Mouse (Mus musculus) forebrain, embryonic 15.5 days (tissue): ENCODE results near the gene Tpk1. TPM values are rescaled to one million over a fixed set of nuclear protein-coding genes. Genes with fewer than 3 reads are reported as not detected.

Source experiments
- ATAC-seq: fragments of 200-750 bp; cut with Nextera tagmentation; replicated peaks from 2 replicates; pipeline ENCODE4 v1.8.0; 2017; ENCODE audit warnings: mild to moderate bottlenecking, moderate TSS enrichment, moderate library complexity
- H3K27ac ChIP-seq: fragments of 300-500 bp; sonication (generic); replicated peaks from 2 replicates; pipeline ENCODE4 v1.5.1; 2015; ENCODE audit warnings: mild to moderate bottlenecking, inconsistent platforms
- H3K27me3 ChIP-seq: fragments of 300-500 bp; sonication (generic); 2 replicates; pipeline ENCODE4 v1.6.1; 2015; ENCODE audit warnings: inconsistent platforms
- H3K36me3 ChIP-seq: fragments of 300-500 bp; sonication (generic); 2 replicates; pipeline ENCODE4 v1.6.1; 2015; ENCODE audit warnings: mild to moderate bottlenecking, inconsistent platforms
- H3K4me1 ChIP-seq: fragments of 300-500 bp; sonication (generic); 2 replicates; pipeline ENCODE4 v1.6.1; 2015; ENCODE audit warnings: inconsistent platforms
- H3K4me2 ChIP-seq: fragments of 300-500 bp; sonication (generic); replicated peaks from 2 replicates; pipeline ENCODE4 v1.6.1; 2015; ENCODE audit warnings: mild to moderate bottlenecking, inconsistent platforms
- H3K4me3 ChIP-seq: fragments of 300-500 bp; sonication (generic); 2 replicates; pipeline ENCODE4 v1.5.1; 2015; ENCODE audit warnings: mild to moderate bottlenecking, inconsistent platforms
- H3K9ac ChIP-seq: fragments of 300-500 bp; sonication (generic); replicated peaks from 2 replicates; pipeline ENCODE4 v1.6.1; 2015; ENCODE audit warnings: mild to moderate bottlenecking, inconsistent platforms
- H3K9me3 ChIP-seq: fragments of 300-500 bp; sonication (generic); 2 replicates; pipeline ENCODE4 v1.6.1; 2016; ENCODE audit warnings: inconsistent platforms
- WGBS: fragments of 180-500 bp; shearing (Covaris S2); methylation state at CpG from one replicate; pipeline ENCODE4 v1.1.7; 2015; ENCODE audit warnings: mixed read lengths; 5-methylcytosine and 5-hydroxymethylcytosine counted together
- polyA plus RNA-seq: library from polyadenylated mRNA; unstranded; fragments of >200 nt; fragmentation: Nextera tagmentation; extraction: Ambion mirVana; gene quantifications from 2 replicates; pipeline ENCODE4 v1.2.1, GENCODE M21; 2015

Gene Tpk1
- polyA plus RNA-seq, 1 experiment from 2014 or later: 5.5 TPM

- no peak for ATAC-seq
- Histone ChIP-seq H3K27ac (peak overlapping the region; percentile 97), H3K4me3 (peak overlapping the region; percentile 77), H3K36me3 (no peaks in the 10 kb centered on the region), H3K4me1 (peaks cover 5% of the 10 kb centered on the region; the same call in 1 of the 2 replicates), H3K9ac (peak overlapping the region; percentile 89), H3K4me2 (peak overlapping the region; percentile 52), H3K9me3 (no peaks in the 10 kb centered on the region), H3K27me3 (no peaks in the 10 kb centered on the region)
- 84% methylated on average over 7 of the region's 7 CpGs for WGBS
Measured at GRCm38 (mm10) chr6:43666611-43667400, 728 bp upstream of the Tpk1 start.

DNA sequence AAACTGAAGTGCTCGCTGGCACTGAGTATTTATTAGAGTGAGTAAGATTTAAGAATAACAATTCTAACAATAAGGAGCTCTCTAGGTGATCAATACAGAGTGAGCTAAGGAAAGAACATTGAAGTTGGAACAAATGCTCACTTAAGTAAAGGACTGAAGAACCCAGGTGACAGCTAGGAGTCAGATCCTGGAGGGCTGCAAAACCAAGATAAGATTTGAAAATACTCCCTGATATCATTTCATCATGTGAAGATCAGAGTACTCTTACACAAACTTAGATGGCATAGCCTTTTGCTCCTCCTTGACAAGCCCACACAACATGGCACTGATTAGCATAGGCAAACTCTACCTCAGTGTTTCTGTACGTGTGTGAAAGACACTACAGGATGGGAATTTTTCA, 4.3 kb downstream of the Tpk1 start:
- Histone ChIP-seq H3K4me2 (no peak overlapping the region), H3K27me3 (no peaks in the 10 kb centered on the region), H3K9me3 (no peaks in the 10 kb centered on the region), H3K27ac (no peak overlapping the region), H3K36me3 (no peaks in the 10 kb centered on the region), H3K4me3 (no peak overlapping the region), H3K4me1 (peaks cover 5% of the 10 kb centered on the region; the same call in 1 of the 2 replicates), H3K9ac (no peak overlapping the region)
- no peak for ATAC-seq
- WGBS: 85% methylated on average over 2 of the region's 2 CpGs

DNA sequence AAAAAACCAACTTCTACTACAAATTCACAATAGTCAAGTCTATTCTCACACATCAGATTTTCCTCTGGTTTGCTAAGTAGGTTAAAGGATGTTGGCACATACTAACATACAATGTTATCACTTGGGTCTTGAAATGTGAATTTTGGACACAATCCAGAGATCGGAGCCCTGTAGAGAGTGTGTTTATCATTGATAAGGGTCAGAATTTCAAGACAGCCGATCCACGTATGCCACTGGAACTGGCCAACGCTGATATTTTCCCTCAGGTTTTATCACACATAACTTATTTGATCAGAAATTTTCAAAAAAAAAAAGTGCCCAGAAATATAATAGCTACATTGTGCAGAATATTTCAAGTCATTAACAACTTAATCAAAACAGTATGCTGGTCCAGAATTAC, 7.8 kb downstream of the Tpk1 start:
- Histone ChIP-seq H3K4me3 (no peak overlapping the region), H3K36me3 (no peaks in the 10 kb centered on the region), H3K4me2 (no peak overlapping the region), H3K9me3 (no peaks in the 10 kb centered on the region), H3K27ac (no peak overlapping the region), H3K4me1 (no peaks in the 10 kb centered on the region), H3K27me3 (no peaks in the 10 kb centered on the region), H3K9ac (no peak overlapping the region)
- ATAC-seq: no peak
- WGBS: 91% methylated on average over 4 of the region's 4 CpGs

DNA sequence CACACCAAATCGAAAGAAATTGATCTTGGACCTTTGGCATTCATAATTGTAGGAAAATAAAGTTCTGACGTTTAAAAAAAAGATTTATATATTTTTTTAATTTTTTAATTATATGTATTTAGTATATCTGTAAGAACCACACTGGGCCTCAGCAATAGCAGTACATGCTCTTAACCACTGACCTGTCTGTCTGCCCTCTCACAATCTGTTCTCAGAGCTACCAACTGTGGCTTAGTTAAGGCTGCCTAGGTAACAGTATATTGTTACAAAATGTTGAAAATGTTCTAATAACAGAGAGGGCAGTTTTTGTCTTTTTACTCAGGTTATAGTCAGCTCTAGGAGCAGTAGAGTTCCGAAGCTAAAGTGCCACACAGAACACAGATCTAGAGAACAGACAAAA, 8.2 kb downstream of the Tpk1 start:
- no peak for ATAC-seq
- Histone ChIP-seq H3K4me3 (no peak overlapping the region), H3K27me3 (no peaks in the 10 kb centered on the region), H3K27ac (no peak overlapping the region), H3K4me2 (no peak overlapping the region), H3K9ac (no peak overlapping the region), H3K36me3 (no peaks in the 10 kb centered on the region), H3K9me3 (no peaks in the 10 kb centered on the region), H3K4me1 (no peaks in the 10 kb centered on the region)
- WGBS: 91% methylated on average over 3 of the region's 3 CpGs

- no peak for ATAC-seq
- Histone ChIP-seq H3K27ac (no peak overlapping the region), H3K4me1 (no peaks in the 10 kb centered on the region), H3K36me3 (no peaks in the 10 kb centered on the region), H3K9me3 (no peaks in the 10 kb centered on the region), H3K4me2 (no peak overlapping the region), H3K4me3 (no peak overlapping the region), H3K27me3 (no peaks in the 10 kb centered on the region), H3K9ac (no peak overlapping the region)
- WGBS: 90% methylated on average over 8 of the region's 8 CpGs
Measured at GRCm38 (mm10) chr6:43654876-43655456, 11.1 kb downstream of the Tpk1 start.

DNA sequence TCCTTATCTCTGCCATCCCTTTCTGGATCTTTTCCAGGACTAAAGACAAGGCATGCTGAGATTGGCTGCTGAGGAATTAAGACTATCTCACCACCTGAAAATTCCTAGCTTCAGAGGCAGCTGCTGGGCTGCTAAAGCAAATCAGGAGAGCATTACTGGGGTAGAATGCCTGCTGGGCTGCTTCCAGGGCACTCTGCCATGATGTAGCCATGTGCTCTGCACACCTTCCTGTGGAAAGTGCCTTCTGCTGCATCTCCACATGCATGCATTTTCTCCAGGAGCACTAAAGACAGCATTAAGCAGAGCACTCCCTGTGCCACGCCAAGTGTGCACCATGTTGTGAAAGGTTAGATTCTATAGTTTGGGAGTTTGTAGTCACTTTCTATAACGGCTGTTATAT, 16.6 kb downstream of the Tpk1 start:
- Histone ChIP-seq H3K9me3 (no peaks in the 10 kb centered on the region), H3K27me3 (no peaks in the 10 kb centered on the region), H3K4me2 (no peak overlapping the region), H3K4me3 (no peak overlapping the region), H3K9ac (no peak overlapping the region), H3K36me3 (no peaks in the 10 kb centered on the region), H3K27ac (no peak overlapping the region), H3K4me1 (no peaks in the 10 kb centered on the region)
- ATAC-seq: no peak
- 79% methylated on average over 2 of the region's 2 CpGs for WGBS

DNA sequence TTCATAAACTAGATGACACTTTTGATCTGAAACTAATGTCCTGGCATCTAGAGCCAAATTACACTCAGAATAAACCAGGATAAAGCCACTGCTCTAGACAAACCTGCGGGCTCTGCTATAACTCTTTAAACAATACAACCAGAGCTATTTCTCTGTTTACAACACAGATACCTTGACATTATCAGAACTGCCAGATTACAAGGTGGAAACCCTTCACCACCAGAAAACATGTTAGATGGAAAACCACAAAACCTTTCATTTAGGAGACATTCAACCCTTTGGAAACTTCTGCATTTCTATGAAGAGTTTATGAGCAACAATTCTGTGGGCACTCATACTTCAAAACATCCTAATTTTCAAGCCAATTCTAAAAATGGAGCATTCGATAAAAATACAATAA, 20.4 kb downstream of the Tpk1 start:
- WGBS: 92% methylated on average over 2 of the region's 2 CpGs
- Histone ChIP-seq H3K4me3 (no peak overlapping the region), H3K9ac (no peak overlapping the region), H3K27ac (no peak overlapping the region), H3K36me3 (no peaks in the 10 kb centered on the region), H3K27me3 (no peaks in the 10 kb centered on the region), H3K9me3 (no peaks in the 10 kb centered on the region), H3K4me2 (no peak overlapping the region), H3K4me1 (no peaks in the 10 kb centered on the region)
- ATAC-seq: no peak

DNA sequence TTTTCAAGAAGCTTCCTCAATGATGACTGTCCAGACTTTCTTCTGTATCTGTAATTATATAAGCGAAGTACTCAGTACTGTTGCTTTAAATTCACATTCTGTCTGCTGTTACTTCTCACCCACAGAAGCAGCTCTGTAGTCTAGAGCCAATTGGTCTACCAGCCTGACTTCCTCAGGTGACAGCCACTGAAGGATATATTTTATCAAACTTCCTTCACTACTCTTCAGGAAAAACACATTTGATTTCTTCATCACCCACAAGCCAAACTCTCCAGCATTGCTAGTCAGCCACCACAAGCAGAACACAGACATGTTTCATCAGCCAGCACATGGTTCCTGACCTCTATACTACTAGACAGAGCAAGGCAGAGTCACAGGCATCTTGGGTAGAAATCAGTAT, 21.0 kb downstream of the Tpk1 start:
- no peak overlapping the region for H3K9ac ChIP-seq
- H3K4me3 ChIP-seq: no peak overlapping the region
- H3K9me3 ChIP-seq: no peaks in the 10 kb centered on the region
- no peaks in the 10 kb centered on the region for H3K36me3 ChIP-seq
- WGBS: 91% methylated on average over 1 of the region's 1 CpGs
- H3K27ac ChIP-seq: no peak overlapping the region
- ATAC-seq: no peak
- H3K4me2 ChIP-seq: no peak overlapping the region
- no peaks in the 10 kb centered on the region for H3K27me3 ChIP-seq
- no peaks in the 10 kb centered on the region for H3K4me1 ChIP-seq

GRCm38 (mm10) chr6:43643718-43644117, 22.4 kb downstream of the Tpk1 start:
- ATAC-seq: no peak
- H3K4me3 ChIP-seq: no peak overlapping the region
- no peak overlapping the region for H3K4me2 ChIP-seq
- no peak overlapping the region for H3K9ac ChIP-seq
- H3K9me3 ChIP-seq: no peaks in the 10 kb centered on the region
- no peak overlapping the region for H3K27ac ChIP-seq
- H3K36me3 ChIP-seq: no peaks in the 10 kb centered on the region
- H3K27me3 ChIP-seq: no peaks in the 10 kb centered on the region
- H3K4me1 ChIP-seq: no peaks in the 10 kb centered on the region
- WGBS: 92% methylated on average over 6 of the region's 6 CpGs

- H3K4me1 ChIP-seq: no peaks in the 10 kb centered on the region
- no peaks in the 10 kb centered on the region for H3K36me3 ChIP-seq
- no peaks in the 10 kb centered on the region for H3K9me3 ChIP-seq
- no peak overlapping the region for H3K4me3 ChIP-seq
- H3K27me3 ChIP-seq: no peaks in the 10 kb centered on the region
- no peak for ATAC-seq
- WGBS: 76% methylated on average over 5 of the region's 5 CpGs
- no peak overlapping the region for H3K9ac ChIP-seq
- H3K27ac ChIP-seq: no peak overlapping the region
- H3K4me2 ChIP-seq: no peak overlapping the region
Measured at GRCm38 (mm10) chr6:43642375-43642774, 23.7 kb downstream of the Tpk1 start.

DNA sequence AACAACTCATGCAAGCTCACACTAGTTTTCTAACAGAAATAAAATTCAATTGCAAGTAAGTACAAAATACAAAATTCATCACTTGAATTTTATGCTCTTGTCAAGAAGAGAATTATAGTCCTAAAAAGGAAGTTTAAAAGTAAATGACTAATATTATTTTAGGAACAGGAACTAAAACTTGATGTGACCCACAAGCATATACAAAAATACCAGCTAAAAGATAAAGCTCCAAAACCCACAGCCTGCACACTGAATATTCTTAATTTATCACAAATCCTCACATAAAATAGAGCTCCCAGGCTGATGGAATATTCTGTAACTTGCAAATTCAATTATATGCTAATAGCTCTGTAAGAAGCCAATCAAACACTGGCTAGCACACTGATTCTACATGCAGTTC, 25.5 kb downstream of the Tpk1 start:
- no peak for ATAC-seq
- no peak overlapping the region for H3K4me2 ChIP-seq
- H3K36me3 ChIP-seq: no peaks in the 10 kb centered on the region
- no peaks in the 10 kb centered on the region for H3K4me1 ChIP-seq
- no peaks in the 10 kb centered on the region for H3K9me3 ChIP-seq
- no peak overlapping the region for H3K9ac ChIP-seq
- H3K27ac ChIP-seq: no peak overlapping the region
- no peak overlapping the region for H3K4me3 ChIP-seq
- no peaks in the 10 kb centered on the region for H3K27me3 ChIP-seq

DNA sequence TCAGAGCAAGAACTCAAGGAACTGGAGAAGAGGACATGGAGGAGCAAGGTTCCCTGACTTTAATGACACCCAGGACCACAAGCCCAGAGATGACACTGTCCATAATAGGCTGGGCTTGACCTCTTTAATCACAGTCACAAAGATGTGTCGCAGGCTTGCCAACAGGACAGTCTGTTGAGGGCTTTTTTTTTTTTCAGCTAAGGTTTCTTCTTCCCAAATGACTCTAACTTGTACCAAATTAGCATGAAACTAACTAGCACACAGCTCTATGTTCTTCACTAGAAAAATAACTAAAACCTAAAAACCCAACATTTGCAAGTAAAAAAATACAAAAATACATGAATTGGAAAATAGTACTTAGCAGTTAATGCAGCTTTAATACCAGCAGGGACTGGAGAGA, 27.2 kb downstream of the Tpk1 start:
- no peak overlapping the region for H3K9ac ChIP-seq
- WGBS: 95% methylated on average over 1 of the region's 1 CpGs
- ATAC-seq: no peak
- no peak overlapping the region for H3K4me2 ChIP-seq
- no peak overlapping the region for H3K4me3 ChIP-seq
- H3K36me3 ChIP-seq: no peaks in the 10 kb centered on the region
- H3K4me1 ChIP-seq: no peaks in the 10 kb centered on the region
- H3K27ac ChIP-seq: no peak overlapping the region
- H3K9me3 ChIP-seq: no peaks in the 10 kb centered on the region
- H3K27me3 ChIP-seq: no peaks in the 10 kb centered on the region

- WGBS: 92% methylated on average over 3 of the region's 3 CpGs
- Histone ChIP-seq H3K4me1 (no peaks in the 10 kb centered on the region), H3K27me3 (no peaks in the 10 kb centered on the region), H3K4me3 (no peak overlapping the region), H3K27ac (no peak overlapping the region), H3K36me3 (no peaks in the 10 kb centered on the region), H3K4me2 (no peak overlapping the region), H3K9ac (no peak overlapping the region), H3K9me3 (no peaks in the 10 kb centered on the region)
- no peak for ATAC-seq
Measured at GRCm38 (mm10) chr6:43638119-43638518, 28.0 kb downstream of the Tpk1 start.
